Mouse (Mus musculus) MEL (cell line): ENCODE measurements at regions not wholly inside any gene's neighbourhood (a gene's known extent, or its start where the extent isn't known, plus 50 kb on each side); places are given as distances from the start of the nearest gene placed in this dataset.

Experiments
- CTCF ChIP-seq, 3 experiments: IDR thresholded peaks in 2 of 3; conservative IDR thresholded peaks in 1 of 3; 2 replicates each; pipeline ENCODE4 v1.5.1; 2011 to 2012; ENCODE audit warnings: low read length in 3 of 3, low read depth in 2 of 3, mild to moderate bottlenecking in 2 of 3, improper control_type of control experiment in 1 of 3, inconsistent platforms in 1 of 3, mixed read lengths in 1 of 3, moderate library complexity in 1 of 3; ENCODE audit not compliant: control insufficient read depth in 1 of 3, insufficient read depth in 1 of 3, poor library complexity in 1 of 3, severe bottlenecking in 1 of 3
- EP300 ChIP-seq, 2 experiments: IDR thresholded peaks; 2 replicates each; pipeline ENCODE4 v1.6.1; 2011; ENCODE audit warnings: improper control_type of control experiment in 2 of 2, low read length in 2 of 2, low read depth in 1 of 2, mild to moderate bottlenecking in 1 of 2
- ETS1 ChIP-seq: IDR thresholded peaks from 2 replicates; pipeline ENCODE4 v1.6.1; 2012; ENCODE audit warnings: low read depth, mild to moderate bottlenecking, inconsistent platforms, low read length, improper control_type of control experiment, moderate library complexity
- GATA1 ChIP-seq: IDR thresholded peaks from 2 replicates; pipeline ENCODE4 v1.6.1; 2011; ENCODE audit warnings: low read depth, low read length, improper control_type of control experiment
- MAFK ChIP-seq: IDR thresholded peaks from 2 replicates; pipeline ENCODE4 v1.6.1; 2011; ENCODE audit warnings: low read depth, mild to moderate bottlenecking, low read length, improper control_type of control experiment, borderline replicate concordance
- MAX ChIP-seq: IDR thresholded peaks from 2 replicates; pipeline ENCODE4 v1.6.1; 2011; ENCODE audit warnings: low read length, improper control_type of control experiment
- MYB ChIP-seq: IDR thresholded peaks from 2 replicates; pipeline ENCODE4 v1.6.1; 2011; ENCODE audit warnings: mild to moderate bottlenecking, low read depth, low read length, improper control_type of control experiment
- MYC ChIP-seq: IDR thresholded peaks from 2 replicates; pipeline ENCODE4 v1.6.1; 2011; ENCODE audit warnings: low read depth, mild to moderate bottlenecking, low read length, improper control_type of control experiment, moderate library complexity
- POLR2A ChIP-seq, 2 experiments: IDR thresholded peaks; 2 replicates each; pipeline ENCODE4 v1.6.1; 2011 to 2012; ENCODE audit warnings: low read length in 2 of 2, mild to moderate bottlenecking in 2 of 2, control low read depth in 1 of 2, improper control_type of control experiment in 1 of 2, low read depth in 1 of 2, moderate library complexity in 1 of 2; ENCODE audit not compliant: control insufficient read depth in 1 of 2, insufficient read depth in 1 of 2, poor library complexity in 1 of 2
- POLR2AphosphoS2 ChIP-seq: IDR thresholded peaks from 2 replicates; pipeline ENCODE4 v1.6.1; 2011; ENCODE audit warnings: low read length, improper control_type of control experiment
- SMC3 ChIP-seq: IDR thresholded peaks from 2 replicates; pipeline ENCODE4 v1.6.1; 2011; ENCODE audit warnings: low read depth, low read length, improper control_type of control experiment
- TBP ChIP-seq: IDR thresholded peaks from 2 replicates; pipeline ENCODE4 v1.8.0; 2011; ENCODE audit warnings: low read depth, low read length, improper control_type of control experiment
- TCF12 ChIP-seq: IDR thresholded peaks from 2 replicates; pipeline ENCODE4 v1.6.1; 2014; ENCODE audit warnings: low read depth, mild to moderate bottlenecking, inconsistent platforms, low read length, improper control_type of control experiment, moderate library complexity
- USF1 ChIP-seq: IDR thresholded peaks from 2 replicates; pipeline ENCODE4 v1.6.1; 2014; ENCODE audit warnings: low read depth, mild to moderate bottlenecking, inconsistent platforms, low read length, improper control_type of control experiment, moderate library complexity

- TF ChIP-seq SMC3 (no peak), POLR2A (IDR thresholded peaks at IDR 0.05; ENCODE audit: control insufficient read depth in 1 of 2, insufficient read depth in 1 of 2, low read depth in 1 of 2, low read length in 2 of 2, poor library complexity in 1 of 2) (no peak), USF1 (no peak), TCF12 (no peak), MAX (no peak), GATA1 (no peak), CTCF (IDR thresholded peaks at IDR 0.05 in 2 of 3, conservative IDR thresholded peaks at IDR 0.05 in 1 of 3; ENCODE audit: control insufficient read depth in 1 of 3, insufficient read depth in 1 of 3, low read depth in 2 of 3, low read length in 3 of 3, poor library complexity in 1 of 3, severe bottlenecking in 1 of 3) (no peak), POLR2AphosphoS2 (no peak), MYB (no peak), ETS1 (no peak), EP300 (IDR thresholded peaks at IDR 0.05; ENCODE audit: low read depth in 1 of 2, low read length in 2 of 2) (no peak), MYC (no peak), TBP (no peak), MAFK (no peak)
Observed at GRCm38 (mm10) chr13:44235941-44236340, 451.4 kb downstream of the Cd83 start.
